Comparison of ENCODE assay signal across 8 mouse cellular contexts in genomic region chr14:17967117-17967726, GRCm38 (mm10).
DNase-seq lines count a peak whose midpoint lies in the region; ATAC-seq and TF ChIP-seq lines count a peak whose summit lies in the region.

No protein-coding gene starts in this region.

- H3K9ac ChIP-seq in forebrain, embryonic 15.5 days (replicated peaks) = no peak overlapping the region
- H3K9ac ChIP-seq in hindbrain, postnatal 0 days (replicated peaks; ENCODE audit: low read length) = no peak overlapping the region
- H3K9ac ChIP-seq in midbrain, embryonic 13.5 days (replicated peaks) = no peak overlapping the region
- no peak overlapping the region for H3K9ac ChIP-seq in stomach, embryonic 14.5 days (replicated peaks; ENCODE audit: low read depth, low read length)

- ATAC-seq in forebrain, embryonic 15.5 days (replicated peaks) = peak; percentile 88
- ATAC-seq in hindbrain, postnatal 0 days = peak; percentile 86
- ATAC-seq in midbrain, embryonic 13.5 days = peak; percentile 85
- ATAC-seq in stomach, embryonic 14.5 days (ENCODE audit: insufficient number of reproducible peaks, insufficient read depth, low FRiP score, low read depth) = peak; percentile 75; the same call in 1 of the 2 replicates

- no peaks in the 10 kb centered on the region for H3K36me3 ChIP-seq in forebrain, embryonic 15.5 days
- no peaks in the 10 kb centered on the region for H3K36me3 ChIP-seq in hindbrain, postnatal 0 days (ENCODE audit: insufficient read depth, low read length)
- no peaks in the 10 kb centered on the region for H3K36me3 ChIP-seq in midbrain, embryonic 13.5 days
- no peaks in the 10 kb centered on the region for H3K36me3 ChIP-seq in stomach, embryonic 14.5 days (ENCODE audit: control insufficient read depth, insufficient read depth, low read length)

- 33% methylated on average over 5 of the region's 5 CpGs for WGBS in forebrain, embryonic 15.5 days
- WGBS in hindbrain, postnatal 0 days = 38% methylated on average over 5 of the region's 5 CpGs
- WGBS in midbrain, embryonic 13.5 days = 29% methylated on average over 5 of the region's 5 CpGs
- WGBS in stomach, embryonic 14.5 days = 37% methylated on average over 5 of the region's 5 CpGs

- no peak overlapping the region for H3K4me2 ChIP-seq in forebrain, embryonic 15.5 days (replicated peaks)
- H3K4me2 ChIP-seq in hindbrain, postnatal 0 days (ENCODE audit: low read depth, low read length) = no peak overlapping the region
- H3K4me2 ChIP-seq in midbrain, embryonic 13.5 days (replicated peaks) = no peak overlapping the region
- no peak overlapping the region for H3K4me2 ChIP-seq in stomach, embryonic 14.5 days (replicated peaks; ENCODE audit: low read depth, low read length)

- H3K27me3 ChIP-seq in forebrain, embryonic 15.5 days = no peaks in the 10 kb centered on the region
- H3K27me3 ChIP-seq in hindbrain, postnatal 0 days (ENCODE audit: insufficient read depth, low read length) = no peaks in the 10 kb centered on the region
- H3K27me3 ChIP-seq in midbrain, embryonic 13.5 days = no peaks in the 10 kb centered on the region
- H3K27me3 ChIP-seq in stomach, embryonic 14.5 days (ENCODE audit: control insufficient read depth, insufficient read depth, low read length) = no peaks in the 10 kb centered on the region

- no peak overlapping the region for H3K4me3 ChIP-seq in forebrain, embryonic 15.5 days
- no peak overlapping the region for H3K4me3 ChIP-seq in hindbrain, postnatal 0 days (ENCODE audit: low read length)
- no peak overlapping the region for H3K4me3 ChIP-seq in midbrain, embryonic 13.5 days (replicated peaks)
- no peak overlapping the region for H3K4me3 ChIP-seq in stomach, embryonic 14.5 days (ENCODE audit: low read depth, low read length)

- no peaks in the 10 kb centered on the region for H3K4me1 ChIP-seq in forebrain, embryonic 15.5 days
- no peaks in the 10 kb centered on the region for H3K4me1 ChIP-seq in hindbrain, postnatal 0 days (ENCODE audit: insufficient read depth, low read length)
- 0 out of 2 replicates have a peak, but pooled peaks cover 3% of the 10 kb centered on the region for H3K4me1 ChIP-seq in midbrain, embryonic 13.5 days (replicated peaks)
- no peaks in the 10 kb centered on the region for H3K4me1 ChIP-seq in stomach, embryonic 14.5 days (ENCODE audit: control insufficient read depth, insufficient read depth, low read length)

- TF ChIP-seq CTCF in hindbrain, postnatal 0 days (IDR thresholded peaks at IDR 0.05; ENCODE audit: low read depth) = peak; percentile 88

- no peak overlapping the region for H3K27ac ChIP-seq in forebrain, embryonic 15.5 days (replicated peaks)
- H3K27ac ChIP-seq in hindbrain, postnatal 0 days = no peak overlapping the region
- no peak overlapping the region for H3K27ac ChIP-seq in midbrain, embryonic 13.5 days
- no peak overlapping the region for H3K27ac ChIP-seq in stomach, embryonic 14.5 days (ENCODE audit: low read length)

- H3K9me3 ChIP-seq in forebrain, embryonic 15.5 days = no peaks in the 10 kb centered on the region
- no peaks in the 10 kb centered on the region for H3K9me3 ChIP-seq in hindbrain, postnatal 0 days (ENCODE audit: low read length)
- no peaks in the 10 kb centered on the region for H3K9me3 ChIP-seq in midbrain, embryonic 13.5 days
- no peaks in the 10 kb centered on the region for H3K9me3 ChIP-seq in stomach, embryonic 14.5 days (ENCODE audit: control insufficient read depth, low read depth, low read length)

- DNase-seq in left cerebral cortex, adult 11 months (ENCODE audit: low spot score) = peak; percentile 15
- no peak for DNase-seq in left cerebral cortex, adult 8-10 months (ENCODE audit: low spot score in 2 of 2)
- peak; percentile 21 for DNase-seq in cerebellum, adult 11 months
- peak; percentile 77 for DNase-seq in hindbrain, postnatal 0 days (ENCODE audit: low spot score)
- DNase-seq in left cerebral cortex, adult 18-20 months (ENCODE audit: low spot score in 2 of 2) = peak; percentile 53 to 56

Comparison
In these comparisons a context has a peak if more than half of its experiments do, and no peak if none do; other contexts are left out.
1. DNase-seq: peak in left cerebral cortex, adult 11 months (single experiment), cerebellum, adult 11 months (single experiment), hindbrain, postnatal 0 days (single experiment) and left cerebral cortex, adult 18-20 months (2 of 2); none in left cerebral cortex, adult 8-10 months (0 of 2).
2. Peak in every context shown above with its lines, with median percentiles within 50 percentile points of each other: ATAC-seq.